Mouse (Mus musculus) left cerebral cortex, postnatal 25 days (tissue): ENCODE data around the gene Ush1g. TPM values are rescaled to one million over a fixed set of nuclear protein-coding genes. Genes with fewer than 3 reads are reported as not detected.

Experiments used
- DNase-seq, 2 experiments: peaks; one replicate each; pipeline ENCODE4 v3.0.0; 2022; ENCODE audit warnings: low spot score in 2 of 2, mixed read lengths in 1 of 2
- intact Hi-C: fragments of 180-260 bp; cut with DNase I; formaldehyde crosslinking; loops from one replicate; pipeline ENCODE4 v1.15.1; 2025
- total RNA-seq, 2 experiments: library from RNA; stranded (reverse); gene quantifications; 2 replicates each; pipeline ENCODE4 v1.2.3; 2021

Gene Ush1g
- total RNA-seq, 2 experiments from 2014 or later = 0.18 to 0.28 TPM

GRCm38 (mm10) chr11:115337350-115337749 lies 15.5 kb upstream of the Ush1g start:
- intact Hi-C loops = no loop called here
- DNase-seq = no peak

- no peak for DNase-seq
- intact Hi-C loops = no loop called here
Observed at GRCm38 (mm10) chr11:115336115-115336514, 14.3 kb upstream of the Ush1g start.

GRCm38 (mm10) chr11:115335223-115335622 lies 13.4 kb upstream of the Ush1g start:
- no peak for DNase-seq
- intact Hi-C loops = no loop called here

GRCm38 (mm10) chr11:115334531-115334930 lies 12.7 kb upstream of the Ush1g start, which contains the start of gene Otop3:
Otop3 (plus strand) TSS chr11:115334731.
- intact Hi-C loops = no loop called here
- DNase-seq = no peak

- intact Hi-C loops = no loop called here
- no peak for DNase-seq
Observed at GRCm38 (mm10) chr11:115329339-115329738, 7.5 kb upstream of the Ush1g start.

- peak; percentile 40 to 79 for DNase-seq
- intact Hi-C loops = no loop called here
Observed at GRCm38 (mm10) chr11:115326730-115327129, 4.9 kb upstream of the Ush1g start.

- DNase-seq = no peak
- intact Hi-C loops = no loop called here
Observed at GRCm38 (mm10) chr11:115323354-115323753, 1.5 kb upstream of the Ush1g start.

- DNase-seq = no peak
- intact Hi-C loops = no loop called here
Observed at GRCm38 (mm10) chr11:115319704-115320383, 2.0 kb downstream of the Ush1g start.

- DNase-seq = no peak
- intact Hi-C loops = no loop called here
Observed at GRCm38 (mm10) chr11:115318245-115319027, 3.4 kb downstream of the Ush1g start.

GRCm38 (mm10) chr11:115317204-115317603 lies 4.6 kb downstream of the Ush1g start:
- no peak for DNase-seq
- intact Hi-C loops = no loop called here

GRCm38 (mm10) chr11:115314249-115314648 lies 7.6 kb downstream of the Ush1g start:
- intact Hi-C loops = no loop called here
- no peak for DNase-seq

GRCm38 (mm10) chr11:115308781-115309180 lies 13.1 kb downstream of the Ush1g start:
- no peak for DNase-seq
- intact Hi-C loops = no loop called here

- intact Hi-C loops = no loop called here
- DNase-seq = no peak
Observed at GRCm38 (mm10) chr11:115306863-115307262, 15.0 kb downstream of the Ush1g start, which contains the start of gene Otop2. Otop2 (plus strand) TSS chr11:115307163.

- intact Hi-C loops = no loop called here
- DNase-seq = no peak
Observed at GRCm38 (mm10) chr11:115303167-115303566, 18.7 kb downstream of the Ush1g start.

- no peak for DNase-seq
- intact Hi-C loops = no loop called here
Observed at GRCm38 (mm10) chr11:115301351-115301750, 20.5 kb downstream of the Ush1g start.

GRCm38 (mm10) chr11:115300745-115301144 lies 21.1 kb downstream of the Ush1g start:
- intact Hi-C loops = no loop called here
- no peak for DNase-seq

- no peak for DNase-seq
- intact Hi-C loops = no loop called here
Observed at GRCm38 (mm10) chr11:115298160-115298559, 23.7 kb downstream of the Ush1g start.

GRCm38 (mm10) chr11:115297214-115297826 lies 24.5 kb downstream of the Ush1g start, which contains the start of gene Fads6:
Fads6 (minus strand) TSS chr11:115297663.
- peak; percentile 70 to 76 for DNase-seq
- intact Hi-C loops = no loop called here

GRCm38 (mm10) chr11:115296471-115297210 lies 25.2 kb downstream of the Ush1g start:
- intact Hi-C loops = no loop called here
- no peak for DNase-seq

GRCm38 (mm10) chr11:115295939-115296338 lies 25.9 kb downstream of the Ush1g start:
- intact Hi-C loops = no loop called here
- no peak for DNase-seq
